Mouse (Mus musculus) forebrain, embryonic 14.5 days (tissue): ENCODE measurements around the gene Slc35c2. TPM values are rescaled to one million over a fixed set of nuclear protein-coding genes. Genes with fewer than 3 reads are reported as not detected.

Source experiments
- ATAC-seq: fragments of 200-750 bp; cut with Nextera tagmentation; 2 replicates; pipeline ENCODE4 v1.8.0; 2017; ENCODE audit warnings: mild to moderate bottlenecking, moderate library complexity
- DNase-seq: peaks from one replicate; pipeline ENCODE4 v3.0.0-alpha.2; 2015; ENCODE audit warnings: low spot score
- H3K27ac ChIP-seq: fragments of 300-500 bp; sonication (generic); 2 replicates; pipeline ENCODE4 v1.5.1; 2014; ENCODE audit warnings: low read depth, mild to moderate bottlenecking, control low read depth, low read length, moderate library complexity
- H3K27me3 ChIP-seq: fragments of 300-500 bp; sonication (generic); replicated peaks from 2 replicates; pipeline ENCODE4 v1.6.1; 2014; ENCODE audit warnings: low read length, control low read depth, mixed read lengths; ENCODE audit not compliant: control insufficient read depth, insufficient read depth
- H3K36me3 ChIP-seq: fragments of 300-500 bp; sonication (generic); 2 replicates; pipeline ENCODE4 v1.6.1; 2014; ENCODE audit warnings: low read length, control low read depth; ENCODE audit not compliant: control insufficient read depth, insufficient read depth
- H3K4me1 ChIP-seq: fragments of 300-500 bp; sonication (generic); 2 replicates; pipeline ENCODE4 v1.6.1; 2014; ENCODE audit warnings: antibody characterized with exemption, low read length, control low read depth; ENCODE audit not compliant: control insufficient read depth, insufficient read depth
- H3K4me2 ChIP-seq: fragments of 300-500 bp; sonication (generic); 2 replicates; pipeline ENCODE4 v1.6.1; 2014; ENCODE audit warnings: mild to moderate bottlenecking, control low read depth, low read length
- H3K4me3 ChIP-seq: fragments of 300-500 bp; sonication (generic); 2 replicates; pipeline ENCODE4 v1.5.1; 2014; ENCODE audit warnings: low read depth, low read length, control low read depth
- H3K9ac ChIP-seq: fragments of 300-500 bp; sonication (generic); 2 replicates; pipeline ENCODE4 v1.6.1; 2014; ENCODE audit warnings: mild to moderate bottlenecking, low read length, control low read depth, moderate library complexity
- H3K9me3 ChIP-seq: fragments of 300-500 bp; sonication (generic); replicated peaks from 2 replicates; pipeline ENCODE4 v1.6.1; 2016; ENCODE audit warnings: low read length, control low read depth, mixed read lengths; ENCODE audit not compliant: control insufficient read depth
- WGBS: fragments of 180-500 bp; shearing (Covaris S2); extraction: QIAGEN DNeasy Blood & Tissue Kit; methylation state at CpG from one replicate; pipeline ENCODE4 v1.1.7; 2014; 5-methylcytosine and 5-hydroxymethylcytosine counted together
- polyA plus RNA-seq: library from polyadenylated mRNA; unstranded; fragments of >200 nt; fragmentation: Nextera tagmentation; extraction: Ambion mirVana; gene quantifications from 2 replicates; pipeline ENCODE4 v1.2.1, GENCODE M21; 2014

Slc35c2 gene
- polyA plus RNA-seq, 1 experiment from 2014 or later, result 54.7 TPM

GRCm38 (mm10) chr2:165303354-165304012 lies 15.8 kb upstream of the Slc35c2 start:
- no peaks in the 10 kb centered on the region for H3K27me3 ChIP-seq
- H3K4me1 ChIP-seq, result no peaks in the 10 kb centered on the region
- WGBS, result 89% methylated on average over 6 of the region's 6 CpGs
- ATAC-seq, result no peak
- H3K9me3 ChIP-seq, result no peaks in the 10 kb centered on the region
- H3K9ac ChIP-seq, result no peak overlapping the region
- no peak overlapping the region for H3K27ac ChIP-seq
- H3K4me3 ChIP-seq, result no peak overlapping the region
- H3K4me2 ChIP-seq, result no peak overlapping the region
- peaks cover 82% of the 10 kb centered on the region for H3K36me3 ChIP-seq
- no peak for DNase-seq

- H3K9me3 ChIP-seq, result no peaks in the 10 kb centered on the region
- no peak for ATAC-seq
- H3K4me3 ChIP-seq, result no peak overlapping the region
- H3K36me3 ChIP-seq, result peaks cover 83% of the 10 kb centered on the region
- H3K27me3 ChIP-seq, result no peaks in the 10 kb centered on the region
- no peaks in the 10 kb centered on the region for H3K4me1 ChIP-seq
- WGBS, result 55% methylated on average over 3 of the region's 3 CpGs
- no peak for DNase-seq
- H3K27ac ChIP-seq, result peak overlapping the region; percentile 39; the same call in 1 of the 2 replicates
- no peak overlapping the region for H3K4me2 ChIP-seq
- H3K9ac ChIP-seq, result 0 out of 2 replicates have a peak overlapping the region, but pooled peaks have one; percentile 13
Observed at GRCm38 (mm10) chr2:165301409-165301808, 13.7 kb upstream of the Slc35c2 start.

- Histone ChIP-seq H3K4me3 (no peak overlapping the region), H3K27ac (peak overlapping the region; percentile 36; the same call in 1 of the 2 replicates), H3K27me3 (no peaks in the 10 kb centered on the region), H3K9me3 (no peaks in the 10 kb centered on the region), H3K4me1 (no peaks in the 10 kb centered on the region), H3K36me3 (peaks cover 86% of the 10 kb centered on the region), H3K4me2 (no peak overlapping the region), H3K9ac (no peak overlapping the region)
- ATAC-seq, result no peak
- no peak for DNase-seq
- 79% methylated on average over 6 of the region's 6 CpGs for WGBS
Observed at GRCm38 (mm10) chr2:165300885-165301284, 13.2 kb upstream of the Slc35c2 start.

GRCm38 (mm10) chr2:165300424-165300823 lies 12.8 kb upstream of the Slc35c2 start:
- no peaks in the 10 kb centered on the region for H3K4me1 ChIP-seq
- DNase-seq, result peak; percentile 43

GRCm38 (mm10) chr2:165297429-165297828 lies 9.8 kb upstream of the Slc35c2 start:
- peaks cover 87% of the 10 kb centered on the region for H3K36me3 ChIP-seq
- no peak overlapping the region for H3K4me3 ChIP-seq
- DNase-seq (no peak), ATAC-seq (no peak)
- WGBS, result 94% methylated on average over 11 of the region's 11 CpGs
- no peaks in the 10 kb centered on the region for H3K9me3 ChIP-seq
- H3K27me3 ChIP-seq, result no peaks in the 10 kb centered on the region
- H3K4me1 ChIP-seq, result no peaks in the 10 kb centered on the region
- H3K9ac ChIP-seq, result no peak overlapping the region
- H3K27ac ChIP-seq, result no peak overlapping the region
- no peak overlapping the region for H3K4me2 ChIP-seq

More at GRCm38 (mm10) chr2:165300424-165300823, 12.8 kb upstream of the Slc35c2 start:
- Histone ChIP-seq H3K27me3 (no peaks in the 10 kb centered on the region), H3K36me3 (peaks cover 86% of the 10 kb centered on the region), H3K9me3 (no peaks in the 10 kb centered on the region), H3K9ac (no peak overlapping the region), H3K27ac (peak overlapping the region; percentile 36; the same call in 1 of the 2 replicates), H3K4me2 (no peak overlapping the region), H3K4me3 (no peak overlapping the region)
- ATAC-seq, result no peak
- WGBS, result 76% methylated on average over 8 of the region's 8 CpGs

- Histone ChIP-seq H3K4me3 (no peak overlapping the region), H3K4me2 (no peak overlapping the region), H3K4me1 (no peaks in the 10 kb centered on the region), H3K36me3 (peaks cover 87% of the 10 kb centered on the region), H3K27me3 (no peaks in the 10 kb centered on the region), H3K9ac (no peak overlapping the region), H3K27ac (no peak overlapping the region), H3K9me3 (no peaks in the 10 kb centered on the region)
- WGBS, result 90% methylated on average over 18 of the region's 18 CpGs
- no peak for ATAC-seq
- no peak for DNase-seq
Observed at GRCm38 (mm10) chr2:165296571-165296970, 8.9 kb upstream of the Slc35c2 start.

GRCm38 (mm10) chr2:165288315-165289031 lies 804 bp upstream of the Slc35c2 start:
- WGBS, result 38% methylated on average over 18 of the region's 18 CpGs

GRCm38 (mm10) chr2:165286361-165287201 lies 1.1 kb downstream of the Slc35c2 start:
- no peak for ATAC-seq

More at GRCm38 (mm10) chr2:165288315-165289031, 804 bp upstream of the Slc35c2 start:
- Histone ChIP-seq H3K27ac (peak overlapping the region; percentile 90), H3K4me2 (peak overlapping the region; percentile 95), H3K27me3 (no peaks in the 10 kb centered on the region), H3K4me3 (peak overlapping the region; percentile 74), H3K36me3 (peaks cover 40% of the 10 kb centered on the region), H3K4me1 (peaks cover 17% of the 10 kb centered on the region), H3K9ac (peak overlapping the region; percentile 77), H3K9me3 (no peaks in the 10 kb centered on the region)
- ATAC-seq (peak; percentile 93), DNase-seq (peak; percentile 95)

More at GRCm38 (mm10) chr2:165286361-165287201, 1.1 kb downstream of the Slc35c2 start:
- no peak overlapping the region for H3K27ac ChIP-seq
- peak overlapping the region; percentile 74 for H3K4me3 ChIP-seq
- peaks cover 33% of the 10 kb centered on the region for H3K36me3 ChIP-seq
- DNase-seq, result no peak
- H3K27me3 ChIP-seq, result no peaks in the 10 kb centered on the region
- peaks cover 20% of the 10 kb centered on the region for H3K4me1 ChIP-seq
- H3K9me3 ChIP-seq, result no peaks in the 10 kb centered on the region
- peak overlapping the region; percentile 95 for H3K4me2 ChIP-seq
- peak overlapping the region; percentile 77 for H3K9ac ChIP-seq
- WGBS, result 68% methylated on average over 18 of the region's 18 CpGs
